Mouse (Mus musculus) liver, embryonic 13.5 days (tissue): ENCODE data around the gene Ssbp3. TPM values are rescaled to one million over a fixed set of nuclear protein-coding genes. Genes with fewer than 3 reads are reported as not detected.

Experiments used
- ATAC-seq: fragments of 200-750 bp; cut with Nextera tagmentation; 2 replicates; pipeline ENCODE4 v1.8.0; 2017; ENCODE audit warnings: low read depth, mild to moderate bottlenecking, moderate number of reproducible peaks, moderate library complexity
- DNase-seq: peaks from one replicate; pipeline ENCODE4 v3.0.0; 2022
- H3K27ac ChIP-seq: fragments of 300-500 bp; sonication (generic); 2 replicates; pipeline ENCODE4 v1.5.1; 2015; ENCODE audit warnings: moderate library complexity, mild to moderate bottlenecking, inconsistent platforms
- H3K27me3 ChIP-seq: fragments of 300-500 bp; sonication (generic); 2 replicates; pipeline ENCODE4 v1.6.1; 2015; ENCODE audit warnings: mild to moderate bottlenecking, inconsistent platforms
- H3K36me3 ChIP-seq: fragments of 300-500 bp; sonication (generic); 2 replicates; pipeline ENCODE4 v1.6.1; 2015; ENCODE audit warnings: mild to moderate bottlenecking, inconsistent platforms
- H3K4me1 ChIP-seq: fragments of 300-500 bp; sonication (generic); replicated peaks from 2 replicates; pipeline ENCODE4 v1.6.1; 2015; ENCODE audit warnings: inconsistent platforms
- H3K4me2 ChIP-seq: fragments of 300-500 bp; sonication (generic); 2 replicates; pipeline ENCODE4 v1.6.1; 2015; ENCODE audit warnings: inconsistent platforms, mild to moderate bottlenecking, moderate library complexity
- H3K4me3 ChIP-seq: fragments of 300-500 bp; sonication (generic); replicated peaks from 2 replicates; pipeline ENCODE4 v1.5.1; 2015; ENCODE audit warnings: mild to moderate bottlenecking, inconsistent platforms
- H3K9ac ChIP-seq: fragments of 300-500 bp; sonication (generic); 2 replicates; pipeline ENCODE4 v1.6.1; 2015; ENCODE audit warnings: mild to moderate bottlenecking, inconsistent platforms
- H3K9me3 ChIP-seq: fragments of 300-500 bp; sonication (generic); replicated peaks from 2 replicates; pipeline ENCODE4 v1.6.1; 2016; ENCODE audit warnings: inconsistent platforms
- WGBS: fragments of 180-500 bp; shearing (Covaris S2); methylation state at CpG from one replicate; pipeline ENCODE4 v1.1.7; 2015; ENCODE audit not compliant: insufficient replicate concordance; 5-methylcytosine and 5-hydroxymethylcytosine counted together
- polyA plus RNA-seq: library from polyadenylated mRNA; unstranded; fragments of >200 nt; fragmentation: Nextera tagmentation; extraction: Ambion mirVana; gene quantifications from 2 replicates; pipeline ENCODE4 v1.2.1, GENCODE M21; 2015

Ssbp3 gene
- polyA plus RNA-seq, 1 experiment from 2014 or later, result 55.5 TPM

GRCm38 (mm10) chr4:106961321-106961720, 50.8 kb downstream of the Ssbp3 start:
- DNase-seq, result no peak
- peaks cover 70% of the 10 kb centered on the region for H3K4me1 ChIP-seq
- no peak overlapping the region for H3K9ac ChIP-seq
- H3K4me3 ChIP-seq, result no peak overlapping the region
- no peaks in the 10 kb centered on the region for H3K27me3 ChIP-seq
- H3K9me3 ChIP-seq, result no peaks in the 10 kb centered on the region
- H3K36me3 ChIP-seq, result peaks cover 31% of the 10 kb centered on the region
- no peak for ATAC-seq
- no peak overlapping the region for H3K27ac ChIP-seq
- WGBS, result 88% methylated on average over 1 of the region's 1 CpGs
- H3K4me2 ChIP-seq, result no peak overlapping the region

- no peaks in the 10 kb centered on the region for H3K27me3 ChIP-seq
- H3K4me3 ChIP-seq, result no peak overlapping the region
- H3K9me3 ChIP-seq, result no peaks in the 10 kb centered on the region
- DNase-seq, result no peak
- H3K36me3 ChIP-seq, result peaks cover 32% of the 10 kb centered on the region
- ATAC-seq, result no peak
- peaks cover 60% of the 10 kb centered on the region for H3K4me1 ChIP-seq
- WGBS, result 84% methylated on average over 9 of the region's 9 CpGs
- no peak overlapping the region for H3K4me2 ChIP-seq
- no peak overlapping the region for H3K9ac ChIP-seq
- no peak overlapping the region for H3K27ac ChIP-seq
These were observed 53.9 kb downstream of the Ssbp3 start for GRCm38 (mm10) chr4:106964356-106964755.

GRCm38 (mm10) chr4:106964996-106965395, 54.5 kb downstream of the Ssbp3 start:
- ATAC-seq, result no peak
- 74% methylated on average over 10 of the region's 10 CpGs for WGBS

GRCm38 (mm10) chr4:106966443-106966842, 55.9 kb downstream of the Ssbp3 start:
- no peak overlapping the region for H3K4me2 ChIP-seq
- peaks cover 32% of the 10 kb centered on the region for H3K36me3 ChIP-seq
- H3K4me3 ChIP-seq, result no peak overlapping the region
- WGBS, result 70% methylated on average over 3 of the region's 3 CpGs
- H3K9me3 ChIP-seq, result no peaks in the 10 kb centered on the region
- no peak overlapping the region for H3K9ac ChIP-seq
- H3K4me1 ChIP-seq, result peaks cover 65% of the 10 kb centered on the region
- H3K27me3 ChIP-seq, result no peaks in the 10 kb centered on the region
- ATAC-seq, result no peak
- no peak overlapping the region for H3K27ac ChIP-seq
- DNase-seq, result no peak

More at GRCm38 (mm10) chr4:106964996-106965395, 54.5 kb downstream of the Ssbp3 start:
- Histone ChIP-seq H3K4me2 (no peak overlapping the region), H3K27ac (no peak overlapping the region), H3K9ac (0 out of 2 replicates have a peak overlapping the region, but pooled peaks have one; percentile 10), H3K36me3 (peaks cover 27% of the 10 kb centered on the region), H3K4me1 (peaks cover 59% of the 10 kb centered on the region), H3K27me3 (no peaks in the 10 kb centered on the region), H3K9me3 (no peaks in the 10 kb centered on the region), H3K4me3 (no peak overlapping the region)
- DNase-seq, result no peak

GRCm38 (mm10) chr4:106968910-106969309, 58.4 kb downstream of the Ssbp3 start:
- Histone ChIP-seq H3K4me2 (no peak overlapping the region), H3K36me3 (peaks cover 29% of the 10 kb centered on the region), H3K4me1 (peaks cover 76% of the 10 kb centered on the region), H3K9me3 (no peaks in the 10 kb centered on the region), H3K9ac (no peak overlapping the region), H3K27me3 (no peaks in the 10 kb centered on the region), H3K27ac (no peak overlapping the region), H3K4me3 (no peak overlapping the region)
- no peak for DNase-seq
- 68% methylated on average over 8 of the region's 8 CpGs for WGBS
- no peak for ATAC-seq

- no peak overlapping the region for H3K9ac ChIP-seq
- no peak overlapping the region for H3K4me2 ChIP-seq
- 48% methylated on average over 7 of the region's 7 CpGs for WGBS
- peaks cover 22% of the 10 kb centered on the region; the same call in 1 of the 2 replicates for H3K36me3 ChIP-seq
- no peaks in the 10 kb centered on the region for H3K27me3 ChIP-seq
- ATAC-seq (no peak), DNase-seq (no peak)
- H3K27ac ChIP-seq, result no peak overlapping the region
- H3K4me3 ChIP-seq, result no peak overlapping the region
- no peaks in the 10 kb centered on the region for H3K9me3 ChIP-seq
- peaks cover 73% of the 10 kb centered on the region for H3K4me1 ChIP-seq
These were observed 60.3 kb downstream of the Ssbp3 start for GRCm38 (mm10) chr4:106970786-106971185.

GRCm38 (mm10) chr4:106972061-106972460, 61.6 kb downstream of the Ssbp3 start:
- peaks cover 74% of the 10 kb centered on the region for H3K4me1 ChIP-seq
- no peaks in the 10 kb centered on the region for H3K27me3 ChIP-seq
- 80% methylated on average over 4 of the region's 4 CpGs for WGBS
- no peak overlapping the region for H3K4me2 ChIP-seq
- DNase-seq (no peak), ATAC-seq (no peak)
- no peak overlapping the region for H3K4me3 ChIP-seq
- H3K9ac ChIP-seq, result no peak overlapping the region
- peaks cover 14% of the 10 kb centered on the region; the same call in 1 of the 2 replicates for H3K36me3 ChIP-seq
- no peak overlapping the region for H3K27ac ChIP-seq
- no peaks in the 10 kb centered on the region for H3K9me3 ChIP-seq

GRCm38 (mm10) chr4:106972461-106973384, 62.2 kb downstream of the Ssbp3 start:
- DNase-seq, result no peak
- H3K9ac ChIP-seq, result no peak overlapping the region
- H3K4me1 ChIP-seq, result peaks cover 79% of the 10 kb centered on the region
- no peaks in the 10 kb centered on the region for H3K9me3 ChIP-seq
- peaks cover 14% of the 10 kb centered on the region; the same call in 1 of the 2 replicates for H3K36me3 ChIP-seq
- ATAC-seq, result no peak
- no peak overlapping the region for H3K27ac ChIP-seq
- H3K27me3 ChIP-seq, result no peaks in the 10 kb centered on the region
- no peak overlapping the region for H3K4me3 ChIP-seq
- no peak overlapping the region for H3K4me2 ChIP-seq
- 65% methylated on average over 15 of the region's 15 CpGs for WGBS

GRCm38 (mm10) chr4:106975324-106975723, 64.8 kb downstream of the Ssbp3 start:
- Histone ChIP-seq H3K9me3 (no peaks in the 10 kb centered on the region), H3K27me3 (no peaks in the 10 kb centered on the region), H3K36me3 (peaks cover 22% of the 10 kb centered on the region), H3K9ac (no peak overlapping the region), H3K27ac (no peak overlapping the region), H3K4me2 (no peak overlapping the region), H3K4me1 (peaks cover 87% of the 10 kb centered on the region), H3K4me3 (no peak overlapping the region)
- DNase-seq (no peak), ATAC-seq (no peak)
- WGBS, result 77% methylated on average over 6 of the region's 6 CpGs

- ATAC-seq (no peak), DNase-seq (no peak)
- H3K4me1 ChIP-seq, result peaks cover 87% of the 10 kb centered on the region
- no peaks in the 10 kb centered on the region for H3K9me3 ChIP-seq
- H3K4me2 ChIP-seq, result no peak overlapping the region
- no peak overlapping the region for H3K27ac ChIP-seq
- H3K36me3 ChIP-seq, result peaks cover 16% of the 10 kb centered on the region
- H3K9ac ChIP-seq, result no peak overlapping the region
- WGBS, result 74% methylated on average over 4 of the region's 4 CpGs
- H3K27me3 ChIP-seq, result no peaks in the 10 kb centered on the region
- H3K4me3 ChIP-seq, result no peak overlapping the region
These were observed 65.4 kb downstream of the Ssbp3 start for GRCm38 (mm10) chr4:106975890-106976289.

- no peaks in the 10 kb centered on the region for H3K27me3 ChIP-seq
- H3K4me1 ChIP-seq, result peaks cover 87% of the 10 kb centered on the region
- no peak overlapping the region for H3K4me2 ChIP-seq
- H3K9ac ChIP-seq, result no peak overlapping the region
- WGBS, result 71% methylated on average over 2 of the region's 2 CpGs
- no peak for DNase-seq
- H3K4me3 ChIP-seq, result no peak overlapping the region
- no peak overlapping the region for H3K27ac ChIP-seq
- no peak for ATAC-seq
- H3K9me3 ChIP-seq, result no peaks in the 10 kb centered on the region
- H3K36me3 ChIP-seq, result peaks cover 19% of the 10 kb centered on the region
These were observed 66.1 kb downstream of the Ssbp3 start for GRCm38 (mm10) chr4:106976576-106976975.
